Mouse (Mus musculus) liver, embryonic 13.5 days (tissue): ENCODE data around the gene Helz. TPM values are rescaled to one million over a fixed set of nuclear protein-coding genes. Genes with fewer than 3 reads are reported as not detected.

Source experiments
- ATAC-seq: fragments of 200-750 bp; cut with Nextera tagmentation; 2 replicates; pipeline ENCODE4 v1.8.0; 2017; ENCODE audit warnings: low read depth, mild to moderate bottlenecking, moderate number of reproducible peaks, moderate library complexity
- DNase-seq: peaks from one replicate; pipeline ENCODE4 v3.0.0; 2022
- H3K27ac ChIP-seq: fragments of 300-500 bp; sonication (generic); 2 replicates; pipeline ENCODE4 v1.5.1; 2015; ENCODE audit warnings: moderate library complexity, mild to moderate bottlenecking, inconsistent platforms
- H3K27me3 ChIP-seq: fragments of 300-500 bp; sonication (generic); 2 replicates; pipeline ENCODE4 v1.6.1; 2015; ENCODE audit warnings: mild to moderate bottlenecking, inconsistent platforms
- H3K36me3 ChIP-seq: fragments of 300-500 bp; sonication (generic); 2 replicates; pipeline ENCODE4 v1.6.1; 2015; ENCODE audit warnings: mild to moderate bottlenecking, inconsistent platforms
- H3K4me1 ChIP-seq: fragments of 300-500 bp; sonication (generic); replicated peaks from 2 replicates; pipeline ENCODE4 v1.6.1; 2015; ENCODE audit warnings: inconsistent platforms
- H3K4me2 ChIP-seq: fragments of 300-500 bp; sonication (generic); 2 replicates; pipeline ENCODE4 v1.6.1; 2015; ENCODE audit warnings: inconsistent platforms, mild to moderate bottlenecking, moderate library complexity
- H3K4me3 ChIP-seq: fragments of 300-500 bp; sonication (generic); replicated peaks from 2 replicates; pipeline ENCODE4 v1.5.1; 2015; ENCODE audit warnings: mild to moderate bottlenecking, inconsistent platforms
- H3K9ac ChIP-seq: fragments of 300-500 bp; sonication (generic); 2 replicates; pipeline ENCODE4 v1.6.1; 2015; ENCODE audit warnings: mild to moderate bottlenecking, inconsistent platforms
- H3K9me3 ChIP-seq: fragments of 300-500 bp; sonication (generic); replicated peaks from 2 replicates; pipeline ENCODE4 v1.6.1; 2016; ENCODE audit warnings: inconsistent platforms
- WGBS: fragments of 180-500 bp; shearing (Covaris S2); methylation state at CpG from one replicate; pipeline ENCODE4 v1.1.7; 2015; ENCODE audit not compliant: insufficient replicate concordance; 5-methylcytosine and 5-hydroxymethylcytosine counted together
- polyA plus RNA-seq: library from polyadenylated mRNA; unstranded; fragments of >200 nt; fragmentation: Nextera tagmentation; extraction: Ambion mirVana; gene quantifications from 2 replicates; pipeline ENCODE4 v1.2.1, GENCODE M21; 2015

The Helz gene
- polyA plus RNA-seq, 1 experiment from 2014 or later: 5.4 TPM

DNA sequence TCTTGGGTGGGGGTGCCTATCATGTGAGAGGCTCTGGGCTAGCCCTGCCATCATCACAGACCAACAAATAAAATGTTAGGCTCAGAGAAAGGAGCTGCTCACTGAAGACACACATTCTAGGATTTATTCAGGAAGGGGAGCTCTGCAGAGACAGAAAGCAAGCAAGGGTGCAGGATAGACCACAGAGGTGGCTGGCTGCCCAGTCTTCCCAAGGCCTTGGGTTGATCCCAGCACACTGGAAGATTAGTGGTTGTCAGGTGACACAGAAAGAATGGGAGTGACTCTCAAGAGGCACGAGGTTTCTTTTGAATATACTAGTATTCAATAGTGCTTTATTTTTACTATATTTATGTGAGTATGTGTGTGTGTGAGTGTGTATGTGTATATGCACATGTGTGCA lies 26.6 kb upstream of the Helz start:
- H3K4me2 ChIP-seq: no peak overlapping the region
- H3K27ac ChIP-seq: no peak overlapping the region
- H3K4me3 ChIP-seq: no peak overlapping the region
- no peaks in the 10 kb centered on the region for H3K9me3 ChIP-seq
- WGBS: 60% methylated on average over 1 of the region's 1 CpGs
- ATAC-seq (no peak), DNase-seq (no peak)
- H3K4me1 ChIP-seq: no peaks in the 10 kb centered on the region
- H3K36me3 ChIP-seq: no peaks in the 10 kb centered on the region
- no peaks in the 10 kb centered on the region for H3K27me3 ChIP-seq
- no peak overlapping the region for H3K9ac ChIP-seq

DNA sequence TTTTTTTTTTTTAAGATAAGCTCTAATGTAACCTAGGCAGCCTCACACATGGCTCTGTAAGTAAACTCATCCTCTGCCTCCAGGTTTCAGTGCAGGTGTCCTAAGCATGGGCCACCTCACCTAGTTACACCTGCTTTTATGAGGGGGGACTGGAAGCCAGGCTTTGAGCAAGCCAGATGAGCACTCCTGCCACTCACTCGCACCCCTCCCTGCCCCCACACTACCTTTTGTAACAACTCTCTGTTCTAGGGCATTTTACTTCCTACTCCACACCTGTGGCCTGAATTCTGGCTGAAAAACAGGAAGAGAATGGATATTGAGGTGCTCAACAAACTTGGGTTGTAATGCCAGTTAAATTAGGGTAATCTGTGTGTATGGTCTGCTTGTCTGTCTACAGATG lies 22.8 kb upstream of the Helz start:
- peaks cover 8% of the 10 kb centered on the region; the same call in 1 of the 2 replicates for H3K4me1 ChIP-seq
- 64% methylated on average over 1 of the region's 1 CpGs for WGBS

GRCm38 (mm10) chr11:107527632-107528031 lies 20.1 kb upstream of the Helz start:
- H3K9me3 ChIP-seq: no peaks in the 10 kb centered on the region
- no peak for ATAC-seq
- peaks cover 22% of the 10 kb centered on the region for H3K4me1 ChIP-seq
- H3K36me3 ChIP-seq: no peaks in the 10 kb centered on the region
- no peaks in the 10 kb centered on the region for H3K27me3 ChIP-seq
- no peak overlapping the region for H3K4me3 ChIP-seq
- no peak overlapping the region for H3K9ac ChIP-seq
- H3K27ac ChIP-seq: no peak overlapping the region
- H3K4me2 ChIP-seq: no peak overlapping the region
- WGBS: 62% methylated on average over 3 of the region's 3 CpGs
- no peak for DNase-seq

More for the DNA sequence above, 22.8 kb upstream of the Helz start:
- ATAC-seq (no peak), DNase-seq (no peak)
- Histone ChIP-seq H3K9ac (no peak overlapping the region), H3K27me3 (no peaks in the 10 kb centered on the region), H3K36me3 (no peaks in the 10 kb centered on the region), H3K4me2 (no peak overlapping the region), H3K4me3 (no peak overlapping the region), H3K9me3 (no peaks in the 10 kb centered on the region), H3K27ac (no peak overlapping the region)

DNA sequence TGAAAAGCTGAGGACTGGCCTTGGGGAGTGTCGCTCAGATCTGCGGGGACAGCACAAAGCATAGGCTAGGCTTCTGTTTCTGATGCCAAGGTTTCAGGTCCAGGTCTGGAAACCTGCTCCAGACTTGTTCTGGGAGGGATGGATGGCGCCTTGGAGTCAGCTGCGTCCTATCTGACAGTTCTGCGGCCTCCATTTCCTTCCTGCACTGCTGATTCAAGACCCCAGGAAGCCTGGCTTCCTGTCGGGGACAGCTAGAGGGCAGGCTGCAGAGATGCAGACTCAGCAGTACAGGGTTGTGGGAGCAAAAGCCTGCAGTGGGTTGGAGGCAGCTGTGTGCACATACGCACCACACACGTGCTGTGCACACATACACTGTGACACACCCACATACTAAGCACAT lies 18.4 kb upstream of the Helz start:
- Histone ChIP-seq H3K27ac (0 out of 2 replicates have a peak overlapping the region, but pooled peaks have one; percentile 38), H3K27me3 (no peaks in the 10 kb centered on the region), H3K9ac (no peak overlapping the region), H3K4me1 (peaks cover 22% of the 10 kb centered on the region), H3K9me3 (no peaks in the 10 kb centered on the region), H3K4me3 (no peak overlapping the region), H3K36me3 (no peaks in the 10 kb centered on the region), H3K4me2 (no peak overlapping the region)
- no peak for DNase-seq
- WGBS: 19% methylated on average over 8 of the region's 8 CpGs
- peak; percentile 70 for ATAC-seq

DNA sequence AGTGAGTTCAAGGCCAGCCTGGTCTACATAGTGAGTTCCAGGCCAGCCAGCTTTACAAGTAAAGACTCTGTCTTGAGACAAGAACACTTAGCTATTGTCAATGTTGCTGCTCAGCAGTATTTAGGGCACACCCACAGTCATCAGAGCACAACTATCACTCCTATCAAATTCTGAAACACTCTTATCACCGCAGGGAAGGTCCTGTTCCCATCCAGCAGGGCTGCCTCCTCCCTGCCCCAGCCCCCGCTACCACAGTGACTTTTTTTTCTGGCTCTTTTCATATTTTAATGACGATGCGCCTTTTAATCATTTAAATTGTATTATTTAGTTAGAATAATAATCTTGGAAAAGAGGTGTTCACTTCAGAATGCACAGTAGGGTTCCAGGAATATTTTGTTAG lies 16.3 kb upstream of the Helz start:
- Histone ChIP-seq H3K9ac (no peak overlapping the region), H3K36me3 (no peaks in the 10 kb centered on the region), H3K4me1 (peaks cover 22% of the 10 kb centered on the region), H3K27me3 (no peaks in the 10 kb centered on the region), H3K27ac (no peak overlapping the region), H3K9me3 (no peaks in the 10 kb centered on the region), H3K4me2 (no peak overlapping the region), H3K4me3 (no peak overlapping the region)
- DNase-seq (no peak), ATAC-seq (peak; percentile 80)
- whole genome bisulfite sequencing: 36% methylated on average over 4 of the region's 4 CpGs

- H3K9me3 ChIP-seq: no peaks in the 10 kb centered on the region
- H3K27ac ChIP-seq: no peak overlapping the region
- no peaks in the 10 kb centered on the region for H3K36me3 ChIP-seq
- no peak overlapping the region for H3K9ac ChIP-seq
- WGBS: 13% methylated on average over 5 of the region's 5 CpGs
- H3K4me3 ChIP-seq: no peak overlapping the region
- no peak for DNase-seq
- no peak overlapping the region for H3K4me2 ChIP-seq
- H3K27me3 ChIP-seq: no peaks in the 10 kb centered on the region
- peaks cover 22% of the 10 kb centered on the region for H3K4me1 ChIP-seq
- ATAC-seq: no peak
Measured at GRCm38 (mm10) chr11:107532271-107532670, 15.5 kb upstream of the Helz start.

- 80% methylated on average over 4 of the region's 4 CpGs for WGBS
- Histone ChIP-seq H3K4me3 (no peak overlapping the region), H3K36me3 (no peaks in the 10 kb centered on the region), H3K27ac (no peak overlapping the region), H3K27me3 (no peaks in the 10 kb centered on the region), H3K9ac (no peak overlapping the region), H3K4me1 (no peaks in the 10 kb centered on the region), H3K9me3 (no peaks in the 10 kb centered on the region), H3K4me2 (no peak overlapping the region)
- no peak for DNase-seq
- ATAC-seq: no peak
Measured at GRCm38 (mm10) chr11:107538994-107539393, 8.7 kb upstream of the Helz start.

DNA sequence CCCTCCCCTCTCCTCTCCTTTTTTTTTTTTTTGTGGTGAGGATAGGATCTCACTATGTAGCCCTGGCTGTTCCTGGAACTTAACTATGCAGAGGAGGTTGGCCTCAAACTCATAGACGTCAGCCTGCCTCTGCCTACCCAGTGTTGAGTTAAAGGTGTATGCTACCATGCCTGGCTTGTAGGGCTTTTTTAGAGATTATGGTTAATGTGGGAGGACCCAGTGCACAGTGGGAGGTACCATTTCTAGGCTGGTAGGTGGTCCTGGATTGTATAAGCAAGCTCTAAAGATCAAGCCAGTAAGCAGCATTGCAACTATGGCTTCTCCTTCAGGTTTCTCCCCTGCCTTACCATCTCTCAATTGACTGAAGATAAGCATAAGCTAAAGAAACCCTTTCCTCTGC lies 7.4 kb upstream of the Helz start:
- DNase-seq: no peak

DNA sequence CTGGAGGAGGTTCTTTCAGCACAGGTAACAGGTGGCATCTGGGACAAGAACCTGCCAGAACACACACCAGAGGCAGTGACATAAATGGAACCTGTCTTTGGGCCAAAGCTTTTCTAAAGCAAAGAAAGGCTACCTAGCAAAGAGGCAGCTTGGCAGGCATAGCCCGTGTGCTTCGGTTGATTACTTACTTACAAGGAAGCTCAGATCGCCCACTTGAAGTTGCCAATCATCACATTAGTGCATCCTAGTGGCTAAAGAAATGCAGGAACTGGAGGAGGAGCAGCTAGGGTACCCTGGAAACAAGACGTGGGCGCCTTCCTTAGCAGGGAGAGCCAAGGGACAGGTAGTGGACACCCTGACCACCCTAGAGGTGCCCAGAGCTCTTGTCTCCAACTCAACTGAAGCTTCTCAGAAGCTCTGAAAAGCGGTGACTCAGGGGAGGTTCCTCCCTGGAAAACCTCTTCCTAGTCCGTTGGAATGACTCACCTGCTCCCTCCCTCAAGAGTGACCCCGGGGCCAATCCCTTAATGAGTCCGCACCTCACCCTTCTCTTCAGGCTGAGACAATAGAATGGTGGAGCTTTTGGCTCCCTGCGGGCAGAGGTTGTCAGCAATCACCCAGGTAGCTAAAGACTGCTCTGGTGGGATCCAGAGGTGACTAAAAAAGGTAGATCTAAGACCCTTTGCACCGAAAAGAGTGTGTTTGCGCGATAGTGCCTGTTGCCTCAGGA lies 1.8 kb upstream of the Helz start:
- Histone ChIP-seq H3K9ac (no peak overlapping the region), H3K27ac (no peak overlapping the region), H3K4me1 (peaks cover 32% of the 10 kb centered on the region), H3K36me3 (peaks cover 3% of the 10 kb centered on the region), H3K4me2 (peak overlapping the region; percentile 95), H3K9me3 (no peaks in the 10 kb centered on the region), H3K27me3 (peaks cover 24% of the 10 kb centered on the region), H3K4me3 (peak overlapping the region; percentile 77; the same call in 1 of the 2 replicates)
- WGBS: 40% methylated on average over 13 of the region's 13 CpGs
- no peak for DNase-seq
- ATAC-seq: no peak

More for the DNA sequence above, 7.4 kb upstream of the Helz start:
- Histone ChIP-seq H3K4me1 (no peaks in the 10 kb centered on the region), H3K9me3 (no peaks in the 10 kb centered on the region), H3K27me3 (peaks cover 2% of the 10 kb centered on the region), H3K4me2 (no peak overlapping the region), H3K4me3 (no peak overlapping the region), H3K9ac (no peak overlapping the region), H3K27ac (no peak overlapping the region), H3K36me3 (no peaks in the 10 kb centered on the region)
- ATAC-seq: no peak
- WGBS: 23% methylated on average over 1 of the region's 1 CpGs

- H3K9ac ChIP-seq: peak overlapping the region; percentile 85
- WGBS: under 1% methylated on average over 37 of the region's 37 CpGs
- DNase-seq: no peak
- peak overlapping the region; percentile 20; the same call in 1 of the 2 replicates for H3K27ac ChIP-seq
- ATAC-seq: no peak
- peaks cover 40% of the 10 kb centered on the region for H3K4me1 ChIP-seq
- no peaks in the 10 kb centered on the region for H3K9me3 ChIP-seq
- H3K4me2 ChIP-seq: peak overlapping the region; percentile 95
- peaks cover 24% of the 10 kb centered on the region for H3K27me3 ChIP-seq
- H3K4me3 ChIP-seq: peak overlapping the region; percentile 77
- H3K36me3 ChIP-seq: peaks cover 3% of the 10 kb centered on the region
Measured at GRCm38 (mm10) chr11:107546667-107547301, 946 bp upstream of the Helz start.

- peaks cover 8% of the 10 kb centered on the region for H3K36me3 ChIP-seq
- peak overlapping the region; percentile 53 for H3K27ac ChIP-seq
- no peaks in the 10 kb centered on the region for H3K9me3 ChIP-seq
- H3K27me3 ChIP-seq: peaks cover 24% of the 10 kb centered on the region
- DNase-seq: no peak
- peak overlapping the region; percentile 85 for H3K9ac ChIP-seq
- H3K4me3 ChIP-seq: peak overlapping the region; percentile 77
- 4% methylated on average over 35 of the region's 39 CpGs for WGBS
- H3K4me2 ChIP-seq: peak overlapping the region; percentile 95
- peaks cover 51% of the 10 kb centered on the region for H3K4me1 ChIP-seq
- peak; percentile 4; the same call in 1 of the 2 replicates for ATAC-seq
Measured at GRCm38 (mm10) chr11:107548204-107548975, 660 bp downstream of the Helz start.
